Mouse (Mus musculus) central nervous system, embryonic 11.5 days (tissue): ENCODE measurements around the gene Slc6a17. TPM values are rescaled to one million over a fixed set of nuclear protein-coding genes. Genes with fewer than 3 reads are reported as not detected.

Experiments
- polyA plus RNA-seq: library from polyadenylated mRNA; depleted of rRNA; stranded (reverse); fragments of >200 nt; gene quantifications from 2 replicates; pipeline ENCODE4 v1.2.3, GENCODE M21; 2012; rRNA removed

The Slc6a17 gene
- 4.0 and 6.7 TPM in 2 replicates for polyA plus RNA-seq

DNA sequence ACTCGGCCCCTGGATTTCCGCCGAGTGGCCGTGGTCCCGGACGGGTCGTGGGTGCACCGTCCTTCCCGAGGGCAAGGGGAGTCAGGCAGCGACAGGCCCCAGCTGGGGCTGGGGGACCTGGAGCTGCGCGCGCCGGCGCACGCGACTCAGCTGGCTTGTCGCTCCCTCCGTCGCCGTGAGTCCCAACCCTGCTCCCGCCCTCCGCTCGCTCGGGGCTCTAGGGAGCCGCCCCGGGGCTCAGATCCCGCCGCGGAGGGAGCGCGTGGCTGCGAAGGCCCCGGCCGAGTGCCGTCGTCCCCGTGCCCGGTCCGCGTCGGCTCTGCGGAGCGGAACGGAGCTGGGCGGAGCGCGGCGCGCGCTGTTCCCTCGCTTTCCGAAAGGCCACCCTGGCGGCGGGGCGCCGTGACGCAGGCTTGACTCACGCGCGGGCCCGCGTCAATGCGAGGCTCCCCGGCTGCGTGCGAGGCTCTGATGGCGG, at the start of gene Slc6a17:
Gene Slc6a17, minus strand, starts transcription at position 388 of the 478 bp plus-strand sequence.

DNA sequence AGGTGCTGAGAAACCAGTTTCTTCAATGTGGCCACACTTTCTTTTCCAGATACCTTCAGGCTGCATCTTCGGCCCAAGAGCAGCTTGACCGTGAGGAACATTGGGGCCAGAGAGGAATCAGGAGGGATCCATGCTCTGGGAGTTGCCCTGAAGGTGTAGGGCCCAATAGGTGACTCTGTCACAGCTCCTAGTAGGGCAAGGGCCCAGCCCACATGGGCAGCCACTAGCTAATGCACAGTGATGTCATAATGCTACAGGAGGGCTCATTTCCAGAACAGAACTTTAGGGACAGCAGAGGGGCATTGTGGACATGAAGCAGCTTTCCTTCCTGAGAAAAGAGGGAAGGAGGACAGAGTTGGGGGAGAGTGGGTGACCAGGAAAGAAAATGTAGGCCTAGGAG, 37.0 kb upstream of the Slc6a17 start, which contains the start of gene Ubl4b:
Gene Ubl4b, minus strand, starts transcription at position 232 of the 400 bp plus-strand sequence.

DNA sequence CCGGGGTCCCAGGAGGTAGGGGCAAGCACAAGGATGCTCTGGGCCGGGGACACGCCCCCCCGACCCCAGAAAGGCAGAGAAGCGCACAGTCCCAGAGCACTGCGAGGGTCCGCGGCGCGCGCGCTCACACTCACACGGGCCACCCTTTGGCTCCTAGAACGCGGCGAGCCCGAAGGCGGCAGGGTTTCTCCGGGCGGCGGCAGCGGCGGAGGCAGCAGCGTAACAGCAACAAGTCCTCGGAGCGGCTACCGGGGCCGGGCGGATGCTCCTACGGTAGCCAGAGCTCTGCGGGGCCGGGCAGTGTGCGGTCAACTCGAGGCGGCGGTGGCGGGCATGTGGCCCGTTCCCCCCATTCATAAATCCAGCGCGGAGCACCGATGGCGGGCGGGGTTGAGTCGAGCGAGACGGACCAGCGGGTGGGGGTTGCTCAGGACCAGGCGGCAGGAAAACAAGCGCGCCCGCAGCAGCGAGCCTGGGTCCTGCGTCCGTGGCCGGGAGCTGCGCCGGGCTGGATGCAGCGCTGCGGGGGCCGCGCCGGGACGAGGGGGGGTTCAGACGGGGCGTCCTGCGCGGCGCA, 58.5 kb downstream of the Slc6a17 start, which contains the start of gene Kcnc4:
Gene Kcnc4, minus strand, starts transcription at position 357 of the 577 bp plus-strand sequence.

Other genes starting within 250 kb of the Slc6a17 start
- gene Lamtor5, start 239.2 kb downstream of the Slc6a17 start, polyA plus RNA-seq = 61.3 and 105 TPM in 2 replicates
- gene Slc16a4, start 226.8 kb downstream of the Slc6a17 start, polyA plus RNA-seq = 0.32 and 1.1 TPM in 2 replicates
- gene Rbm15, start 184.3 kb downstream of the Slc6a17 start, polyA plus RNA-seq = 9.6 and 10.3 TPM in 2 replicates
- gene Kcnc4, start 58.5 kb downstream of the Slc6a17 start, polyA plus RNA-seq = 0.32 and 0.58 TPM in 2 replicates
- gene Ubl4b, start 37.1 kb upstream of the Slc6a17 start, polyA plus RNA-seq = 0.17 and 0.61 TPM in 2 replicates
- gene Alx3, start 77.0 kb upstream of the Slc6a17 start, polyA plus RNA-seq = 5.8 and 8.5 TPM in 2 replicates
- gene Gm10961, start 113.3 kb upstream of the Slc6a17 start, polyA plus RNA-seq = not detected in 2 replicates
- 88.3 and 97.6 TPM in 2 replicates for gene Strip1, start 113.7 kb upstream of the Slc6a17 start, polyA plus RNA-seq
- gene Ahcyl1, start 178.5 kb upstream of the Slc6a17 start, polyA plus RNA-seq = 122 and 155 TPM in 2 replicates
- gene Csf1, start 242.5 kb upstream of the Slc6a17 start, polyA plus RNA-seq = 5.8 and 6.5 TPM in 2 replicates